Mouse (Mus musculus) c-Kit-positive CD71-positive TER-119-negative erythroid progenitor cells, embryonic 14.5 days (primary cell): Measurements from ENCODE around the gene Gm7168.
"Not testable (repeated sequence)": the region's sequence is repeated elsewhere in the genome, so short reads cannot be mapped to it uniquely, and the experiment has no call there.

Experiments
- DNase-seq: peaks from one replicate; pipeline ENCODE4 v3.0.0-alpha.2; 2013; ENCODE audit warnings: low read depth

Gm7168 gene

DNA sequence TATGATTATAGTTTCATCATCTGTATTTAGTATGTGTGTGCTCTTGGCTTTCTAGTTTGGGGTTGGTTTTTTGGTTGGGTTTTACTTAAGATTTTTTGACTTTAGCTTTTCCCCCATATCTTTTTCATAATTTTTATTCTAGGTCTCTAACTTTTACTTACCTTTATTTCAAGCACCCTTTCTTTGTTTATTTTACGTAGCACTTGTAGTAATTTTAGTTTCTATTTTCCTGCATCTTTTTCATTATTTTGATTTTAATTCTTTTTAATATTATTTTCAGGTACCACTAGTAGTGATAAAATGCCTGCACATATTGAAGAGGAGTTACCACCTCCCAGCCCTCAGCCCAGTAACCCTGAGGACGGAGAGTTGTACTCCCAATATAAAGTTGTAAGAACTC is at the start of gene Gm7168:
TSS of gene Gm7168 (plus strand) at position 301 of the 400 bp plus-strand sequence.
- not testable (repeated sequence) for DNase-seq

DNA sequence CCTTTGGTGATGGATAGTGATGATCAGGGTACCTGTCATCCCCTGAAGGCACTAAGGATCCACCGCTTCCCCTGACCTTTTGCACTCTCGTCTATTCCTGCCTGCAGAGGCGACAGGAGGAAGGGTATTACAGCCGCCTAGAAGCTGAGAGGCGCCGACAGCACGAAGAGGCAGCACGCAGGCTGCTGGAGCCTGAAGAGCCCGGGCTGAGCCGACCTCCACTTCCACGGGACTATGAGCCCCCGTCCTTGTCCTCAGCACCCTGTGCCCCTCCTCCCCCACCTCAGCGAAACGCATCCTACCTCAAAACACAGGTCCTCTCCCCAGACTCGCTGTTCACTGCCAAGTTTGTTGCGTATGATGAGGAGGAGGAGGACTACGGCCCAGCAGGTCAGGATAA is 49.3 kb upstream of the Gm7168 start:
- DNase-seq = no peak

DNA sequence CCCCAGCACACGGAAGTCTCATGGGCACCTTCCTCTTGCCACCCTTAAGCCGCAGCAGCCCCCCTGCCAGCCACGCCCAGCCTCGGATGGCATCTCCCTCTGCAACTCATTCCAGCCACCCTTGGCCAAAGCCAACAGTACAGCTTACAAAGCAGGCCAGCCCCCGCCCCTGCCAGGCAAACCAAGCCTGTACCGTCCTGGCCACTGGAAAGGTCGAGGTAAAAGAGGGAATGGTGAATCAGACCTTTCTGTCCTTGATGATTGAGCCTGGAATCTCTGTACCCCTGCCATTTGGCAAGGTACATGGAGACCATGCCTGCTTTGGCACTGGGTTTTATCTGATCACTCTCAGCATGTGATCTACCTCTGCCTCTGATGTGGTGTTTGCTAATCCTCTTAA is 48.9 kb upstream of the Gm7168 start:
- no peak for DNase-seq

DNA sequence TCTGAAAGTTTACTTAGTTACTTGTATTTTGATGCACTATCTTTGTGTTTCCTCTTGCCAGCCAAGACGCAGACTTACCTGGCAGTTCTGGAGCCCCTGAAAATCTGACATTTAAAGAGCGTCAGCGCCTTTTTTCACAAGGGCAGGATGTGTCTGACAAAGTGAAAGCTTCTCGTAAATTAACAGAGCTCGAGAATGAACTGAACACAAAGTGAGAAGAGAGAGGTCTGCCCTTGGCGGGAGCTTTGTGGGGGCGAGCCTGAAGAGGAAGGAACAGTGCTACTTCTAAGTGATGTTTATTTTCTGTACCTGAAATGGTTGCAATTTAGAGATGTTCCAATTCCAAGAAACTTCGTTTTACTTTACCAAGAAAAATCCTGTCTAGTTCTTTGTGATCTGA is 44.4 kb upstream of the Gm7168 start:
- no peak for DNase-seq

DNA sequence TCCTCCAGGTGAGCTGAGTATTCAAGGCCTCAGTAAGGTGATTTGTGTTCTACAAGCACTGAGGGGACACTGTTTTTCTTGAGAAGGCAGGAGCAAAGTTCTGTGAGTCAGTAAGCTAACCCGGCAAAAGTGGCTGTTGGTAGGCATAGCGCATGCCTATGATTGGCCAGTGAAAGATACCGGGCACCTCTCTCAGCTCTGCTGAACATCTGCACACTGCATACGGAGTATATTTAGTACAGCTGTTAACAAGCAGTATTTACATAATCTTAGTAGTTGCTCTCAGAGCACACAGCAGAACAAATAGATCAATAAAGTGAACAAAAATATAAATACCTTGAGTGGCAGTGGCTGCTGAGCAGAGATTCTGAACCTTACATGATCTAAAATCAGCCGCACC is 41.1 kb upstream of the Gm7168 start:
- no peak for DNase-seq

DNA sequence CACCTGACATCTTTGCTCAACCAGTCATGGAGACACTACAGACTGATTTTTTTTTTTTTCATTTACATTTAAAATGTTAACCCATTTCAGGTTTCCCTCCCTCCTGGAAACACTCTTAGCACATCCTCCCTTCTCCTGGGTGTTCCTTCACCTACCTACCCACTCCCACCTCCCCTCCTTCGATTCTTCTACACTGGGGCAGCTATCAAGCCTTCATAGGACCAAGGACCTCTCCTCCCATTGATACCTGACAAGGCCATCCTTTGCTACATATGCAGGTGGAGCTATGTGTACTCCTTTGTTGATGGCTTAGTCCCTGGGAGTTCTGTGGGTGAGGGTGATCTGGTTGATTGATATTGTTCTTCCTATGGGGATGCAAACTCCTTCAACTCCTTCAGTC is 40.5 kb upstream of the Gm7168 start:
- no peak for DNase-seq

DNA sequence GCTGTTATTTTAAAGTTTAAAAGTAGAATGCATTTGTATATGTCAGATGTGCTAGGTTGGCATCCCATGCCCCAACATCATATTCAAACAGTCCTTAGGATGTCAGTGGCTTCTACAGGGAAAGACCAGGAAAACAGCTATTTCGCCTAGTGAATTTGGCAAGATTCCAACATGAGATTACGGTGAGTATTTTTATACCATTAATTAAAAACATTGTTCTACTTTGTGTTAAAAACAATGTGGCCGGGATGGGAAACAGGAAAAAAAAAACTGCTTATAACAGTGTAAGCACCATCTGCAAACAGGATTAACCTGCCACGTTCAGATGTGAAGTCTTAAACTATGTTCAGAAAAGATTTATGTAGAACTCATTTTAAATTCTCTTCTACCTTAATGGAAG is 34.2 kb upstream of the Gm7168 start:
- DNase-seq = no peak

DNA sequence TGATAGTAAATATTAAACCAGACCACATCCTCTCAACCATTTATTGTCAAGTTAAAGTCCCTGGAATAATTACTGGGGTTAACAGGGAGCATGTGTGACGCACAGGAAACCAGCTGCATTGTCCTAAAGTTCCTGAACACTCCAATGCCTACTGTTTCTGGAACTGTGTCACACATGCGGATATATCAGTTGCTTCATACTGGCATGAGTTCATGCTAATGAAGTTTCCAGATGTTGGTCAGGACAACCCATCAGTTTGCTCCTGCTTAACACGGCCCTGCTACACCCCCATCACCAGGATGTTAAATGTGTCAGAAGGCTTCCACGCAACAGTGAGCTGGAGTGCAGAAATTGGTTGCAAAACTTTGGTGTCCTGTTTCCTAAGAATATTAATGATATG is 33.6 kb upstream of the Gm7168 start:
- DNase-seq = no peak

DNA sequence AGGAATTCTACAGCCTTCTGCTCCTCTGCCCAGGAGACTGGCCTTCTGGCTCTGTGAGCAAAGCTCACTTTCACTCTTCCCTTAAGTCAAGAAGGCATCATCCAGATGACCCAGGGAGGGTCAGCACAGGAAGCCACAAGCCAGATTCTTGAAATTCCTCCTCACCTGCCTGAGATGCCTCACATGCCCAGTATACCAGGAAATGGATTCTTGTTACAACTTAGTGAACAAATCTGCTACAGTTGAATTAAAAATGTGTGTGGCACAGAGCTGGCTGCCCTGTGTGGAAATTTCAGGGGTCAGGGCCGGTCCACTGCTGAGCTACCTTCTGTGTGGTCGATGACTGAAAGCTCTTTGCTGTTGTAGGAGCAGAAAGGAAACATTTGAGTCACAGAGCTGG is 27.4 kb upstream of the Gm7168 start:
- no peak for DNase-seq

DNA sequence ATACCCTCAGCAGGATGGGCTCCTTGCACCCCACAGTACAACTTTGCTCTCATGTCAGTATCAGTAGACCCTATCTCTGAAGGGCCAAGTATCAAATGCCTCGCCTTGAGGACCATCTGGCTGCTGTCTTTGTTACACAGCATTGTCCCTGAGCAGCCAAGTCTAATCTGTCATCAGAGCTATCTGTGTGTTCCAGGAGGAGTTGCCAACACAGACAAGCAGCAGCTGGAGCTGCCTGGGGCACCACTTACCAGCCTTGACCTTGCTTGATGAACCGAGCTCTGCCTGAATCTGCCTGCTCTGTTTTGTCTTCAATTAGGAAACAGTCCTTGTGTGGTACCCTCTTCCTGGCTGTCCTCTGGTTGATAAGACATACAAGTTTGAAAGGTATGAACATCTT is 24.8 kb upstream of the Gm7168 start:
- DNase-seq = no peak

DNA sequence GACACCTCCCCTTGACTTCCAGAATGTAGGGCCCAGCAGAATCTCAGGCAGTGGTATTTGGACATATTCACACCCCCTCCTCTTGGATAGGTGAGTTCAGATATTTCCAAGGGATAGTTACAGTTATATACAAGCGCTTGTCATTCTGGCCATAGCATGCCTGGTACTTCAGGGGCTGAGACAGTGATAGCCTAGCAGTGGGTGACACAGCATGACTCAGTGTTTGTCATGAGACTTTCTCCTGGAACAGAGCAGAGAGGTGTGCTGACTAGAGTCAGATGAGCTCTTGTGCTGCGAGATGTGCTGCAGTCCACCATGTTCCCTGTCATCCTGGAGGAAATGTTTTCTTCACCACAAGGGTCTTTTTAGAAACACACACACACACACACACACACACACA is 23.6 kb upstream of the Gm7168 start:
- no peak for DNase-seq

DNA sequence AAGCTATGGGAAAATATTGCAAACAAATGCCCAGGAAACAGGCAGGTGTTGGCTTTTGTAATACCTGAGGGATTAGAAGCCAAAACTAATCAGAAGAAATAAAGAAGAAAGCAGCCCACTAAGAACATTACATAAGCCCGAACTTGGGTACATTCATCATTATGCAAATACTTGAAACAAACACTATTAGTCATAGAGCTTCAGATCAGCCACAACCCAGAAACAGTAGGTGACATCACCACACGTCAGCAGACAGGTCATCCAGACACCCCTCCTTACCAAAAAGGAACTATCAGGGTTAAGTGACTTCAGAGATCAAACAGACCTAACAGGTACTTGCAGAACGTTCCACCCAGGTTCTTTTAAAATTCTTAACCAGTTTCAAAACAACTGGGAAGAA is 22.2 kb upstream of the Gm7168 start:
- no peak for DNase-seq

DNA sequence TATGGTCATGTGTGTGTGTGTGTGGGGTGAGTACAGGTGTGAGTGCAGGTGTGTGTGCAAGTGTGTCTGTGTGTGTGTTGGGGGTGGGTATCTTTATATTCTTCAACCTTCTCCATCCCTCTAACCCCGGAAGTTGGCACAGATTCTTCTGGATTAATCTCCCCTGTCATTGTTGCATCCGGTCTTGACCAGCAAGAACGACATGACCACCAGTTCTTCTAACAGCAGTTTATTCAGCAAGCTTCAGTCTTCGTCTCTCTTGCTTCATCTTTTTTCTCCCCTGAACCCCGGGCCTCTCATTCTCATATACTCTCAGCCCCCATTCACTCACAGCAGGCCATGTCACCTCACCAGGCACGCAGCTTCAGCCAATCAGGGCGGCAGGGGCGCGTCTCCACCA is 17.8 kb upstream of the Gm7168 start:
- no peak for DNase-seq

DNA sequence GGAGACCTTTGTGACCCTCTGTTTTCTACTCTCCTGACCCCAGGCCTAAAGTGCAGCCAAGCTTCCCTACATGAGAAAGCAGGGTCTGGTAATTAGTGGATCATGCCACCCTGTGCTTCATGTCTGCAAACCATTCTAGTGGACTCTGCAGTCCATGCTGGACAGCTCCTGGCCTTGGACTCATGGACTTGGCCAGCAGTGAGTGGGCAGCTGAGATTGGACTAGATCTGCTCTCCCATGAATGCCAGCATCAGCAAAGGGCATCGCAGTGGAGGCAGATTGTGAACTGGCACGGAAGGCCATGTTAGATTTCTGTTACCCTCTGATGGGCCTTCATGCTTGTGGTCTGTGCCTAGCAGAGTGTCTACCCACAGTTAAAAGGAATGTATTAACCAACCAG is 12.8 kb upstream of the Gm7168 start:
- not testable (repeated sequence) for DNase-seq

DNA sequence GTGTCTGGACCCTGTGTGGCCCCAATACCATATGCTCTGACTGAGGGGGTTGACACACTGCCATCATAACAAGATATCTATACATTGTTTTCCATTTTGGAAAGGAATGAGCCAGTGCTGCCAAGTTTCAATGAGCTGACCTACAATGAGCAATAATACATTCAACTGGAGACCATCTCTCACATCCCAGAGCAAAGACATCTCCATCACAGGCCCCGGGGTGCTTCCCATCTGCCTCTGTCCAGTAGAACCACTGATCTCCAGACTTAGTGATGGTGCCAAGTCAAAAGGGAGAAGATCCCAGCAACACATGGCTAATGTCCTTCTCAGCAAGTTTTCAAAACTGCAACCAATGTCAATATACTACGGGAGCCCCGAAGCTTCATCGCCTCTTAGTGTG is 10.4 kb upstream of the Gm7168 start:
- no peak for DNase-seq

DNA sequence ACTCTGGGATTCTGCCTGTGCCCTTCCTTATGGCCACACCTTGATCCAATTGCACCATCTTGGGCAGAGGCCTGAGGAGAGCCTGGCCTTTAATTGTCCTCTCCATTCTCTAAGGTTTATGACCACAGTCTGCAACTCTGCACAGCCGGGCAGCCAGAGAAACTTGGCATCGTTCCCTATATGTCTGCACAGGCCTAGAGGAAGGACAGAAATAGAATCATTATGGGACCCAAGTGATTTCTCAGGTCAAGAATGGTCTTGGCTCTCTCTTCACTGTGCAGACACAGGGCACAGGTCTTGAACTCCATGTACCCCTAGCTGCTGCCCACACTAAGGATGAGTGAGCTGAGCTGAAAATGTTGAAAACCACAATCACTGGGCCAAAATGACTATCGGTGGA is 9.5 kb upstream of the Gm7168 start:
- DNase-seq = no peak

DNA sequence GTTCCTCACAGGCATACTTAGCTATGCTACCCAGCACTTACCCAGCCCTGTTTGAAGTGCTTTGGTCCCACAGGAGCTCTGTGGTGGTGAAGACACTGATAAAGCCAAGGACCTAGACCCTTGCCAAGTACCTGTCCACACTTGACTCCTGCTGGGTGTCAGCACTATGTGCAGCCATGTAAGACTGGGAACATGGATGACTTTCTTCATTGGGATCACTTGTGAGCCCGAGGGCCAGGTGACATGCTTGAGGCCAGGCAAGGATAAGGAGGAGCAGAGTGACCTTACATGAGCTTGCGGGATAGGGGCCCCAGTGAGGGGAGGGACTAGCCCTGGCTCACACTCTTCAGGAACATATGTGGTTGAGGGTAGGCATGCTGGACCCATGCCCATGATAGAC is 8.9 kb upstream of the Gm7168 start:
- DNase-seq = not testable (repeated sequence)

DNA sequence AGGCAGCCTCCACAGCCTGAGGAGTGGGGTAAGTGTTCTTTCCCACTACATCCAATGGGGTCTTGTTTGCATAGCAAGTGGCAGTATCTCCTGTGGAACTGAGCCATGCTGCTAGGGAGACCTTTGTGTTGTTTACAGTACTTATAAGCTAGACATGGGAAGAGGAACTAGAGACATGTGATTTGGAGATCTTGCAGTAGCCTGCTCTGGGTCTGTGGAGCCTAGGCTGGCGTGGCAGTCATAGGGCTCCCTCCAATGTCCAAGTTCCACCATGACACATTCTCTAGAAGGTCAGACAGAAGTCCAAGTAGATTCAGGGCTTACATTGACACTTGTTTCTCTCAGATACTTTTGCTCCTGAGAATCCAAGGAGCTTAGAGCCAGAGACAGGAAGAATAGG is 7.7 kb upstream of the Gm7168 start:
- no peak for DNase-seq

DNA sequence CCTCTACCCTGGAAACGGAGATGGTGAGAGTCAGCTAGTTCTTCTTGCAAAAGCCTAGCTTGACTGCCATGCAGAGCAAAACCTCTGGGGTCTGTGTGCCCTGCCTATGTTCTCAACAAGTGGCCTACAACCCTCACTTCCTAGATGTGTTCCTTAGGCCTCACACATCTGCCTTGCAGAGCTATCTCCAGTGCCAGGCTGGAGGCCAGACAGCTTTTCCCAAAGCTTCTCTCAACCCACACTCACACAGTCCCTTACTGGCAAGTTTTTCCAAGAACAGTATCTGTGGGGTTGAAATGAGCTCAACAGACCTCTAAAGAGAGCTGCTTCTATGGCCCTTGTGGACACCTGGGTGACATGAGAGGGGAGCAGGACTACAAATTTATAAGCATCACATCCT is 3.4 kb downstream of the Gm7168 start:
- not testable (repeated sequence) for DNase-seq

DNA sequence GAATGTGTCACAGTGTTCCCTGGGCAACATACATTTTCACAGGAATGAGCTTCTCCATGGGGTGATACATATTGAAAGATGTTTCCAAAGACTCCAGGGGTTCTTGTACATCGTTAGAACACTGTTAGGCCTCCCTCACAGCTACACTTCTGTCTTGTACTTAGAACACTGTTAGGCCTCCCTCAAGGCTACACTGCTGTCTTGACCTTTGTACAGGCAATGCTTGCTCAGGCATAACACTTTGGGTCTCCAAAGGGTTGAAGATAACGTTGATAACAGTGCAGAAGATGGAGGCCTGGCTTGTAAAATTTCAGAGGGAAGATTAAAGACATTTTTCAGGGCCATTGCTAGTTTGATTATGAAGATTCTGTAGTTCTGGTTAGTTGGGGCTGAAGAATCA is 10.0 kb downstream of the Gm7168 start:
- not testable (repeated sequence) for DNase-seq

DNA sequence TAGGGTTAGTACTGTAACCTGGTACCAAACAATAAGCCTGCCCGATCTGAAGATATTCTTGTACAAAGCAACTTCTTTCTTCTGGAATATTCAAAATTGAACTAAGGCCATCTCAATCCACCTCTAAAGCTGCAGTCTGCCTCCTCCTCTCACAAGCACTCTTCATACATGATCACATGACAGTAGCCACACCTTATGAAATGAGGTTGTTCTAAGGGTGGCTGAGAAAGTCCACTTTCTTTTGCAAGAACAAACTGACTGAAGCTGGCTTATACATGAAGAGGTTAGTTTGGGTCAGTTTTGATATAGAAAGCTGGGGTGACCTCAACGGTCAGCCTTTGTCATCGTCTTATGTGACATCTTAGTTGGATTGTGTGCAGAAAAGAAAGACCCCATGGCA is 14.1 kb downstream of the Gm7168 start:
- not testable (repeated sequence) for DNase-seq

DNA sequence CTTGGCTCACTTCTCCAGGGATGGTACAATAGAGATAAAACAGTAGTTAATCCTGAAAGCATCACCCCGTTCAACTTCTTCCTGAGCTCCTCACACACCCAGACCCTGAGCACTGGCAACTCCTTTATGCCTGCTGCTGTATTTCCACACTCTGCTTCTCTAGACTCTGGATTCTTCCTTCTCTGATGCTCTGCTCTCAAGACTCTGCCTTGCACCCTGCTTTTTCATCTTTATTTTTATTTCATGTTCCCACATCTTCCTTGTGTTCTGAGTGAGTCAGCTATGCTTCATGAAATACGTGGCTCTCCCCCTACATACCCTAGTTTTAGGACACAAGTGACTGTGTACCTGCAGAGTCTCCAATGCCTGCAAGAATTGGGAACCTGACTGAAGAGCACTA is 16.9 kb downstream of the Gm7168 start:
- DNase-seq = not testable (repeated sequence)

DNA sequence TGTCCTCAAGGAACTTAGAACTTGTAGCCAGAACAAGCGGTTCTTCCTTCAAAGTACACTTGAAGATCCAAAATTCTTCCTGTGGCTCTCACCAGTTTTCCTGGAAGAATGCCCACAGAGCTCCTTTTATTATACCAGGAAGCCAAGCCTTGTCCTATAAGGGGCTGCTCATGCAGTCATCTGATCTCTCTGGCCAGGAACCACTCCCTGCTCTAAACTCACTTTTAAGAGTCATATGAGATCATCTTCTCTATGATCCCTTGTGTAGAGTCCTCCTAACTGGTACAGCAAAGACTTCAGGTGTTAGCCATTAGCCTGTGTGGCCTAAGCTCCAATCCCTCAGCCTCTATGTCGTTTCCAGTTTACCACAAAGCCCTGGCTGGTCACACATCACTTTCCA is 21.7 kb downstream of the Gm7168 start:
- DNase-seq = not testable (repeated sequence)

DNA sequence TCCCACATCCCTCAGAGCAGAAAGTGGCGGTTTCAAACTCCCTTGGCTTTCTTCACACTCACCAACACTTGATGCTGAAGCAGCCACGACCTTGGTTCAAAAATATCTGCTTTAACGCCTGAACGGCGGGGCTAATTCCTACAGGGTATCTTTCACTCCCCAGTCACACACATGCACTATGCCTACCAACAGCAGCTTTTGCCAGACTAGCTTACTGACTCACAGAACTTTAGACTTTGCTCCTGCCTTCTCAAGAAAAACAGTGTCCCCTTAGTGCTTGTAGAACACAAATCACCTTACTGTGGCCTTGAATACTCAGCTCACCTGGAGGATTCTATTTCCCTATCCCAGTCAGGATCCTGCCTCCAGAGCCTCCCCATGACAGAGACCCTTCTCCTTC is 22.6 kb downstream of the Gm7168 start:
- DNase-seq = not testable (repeated sequence)

DNA sequence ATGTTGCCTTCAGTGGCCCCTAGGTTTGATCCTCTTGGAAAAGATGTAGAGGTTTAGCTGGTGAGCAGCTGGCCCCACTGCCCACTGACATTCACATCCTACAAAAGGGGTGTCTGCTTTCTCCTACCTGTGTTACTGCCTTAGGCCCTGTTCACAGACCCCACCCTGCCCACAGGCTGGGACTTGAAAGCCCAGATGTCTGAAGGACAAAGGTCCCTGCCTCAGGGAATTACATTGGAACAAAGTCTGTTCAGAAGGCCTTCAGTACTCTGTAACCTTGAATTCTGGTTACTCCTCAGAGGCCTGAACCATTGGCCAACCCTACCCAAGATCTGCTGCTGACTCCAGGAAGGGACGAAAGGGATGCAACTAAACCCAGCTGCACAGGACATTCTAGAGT is 39.5 kb downstream of the Gm7168 start:
- DNase-seq = no peak
